Mouse (Mus musculus): ENCODE data around the gene Dnah11.
A peak's percentile ranks its signal among the peaks of the same experiment; 100 is the strongest.

The Dnah11 gene

DNA sequence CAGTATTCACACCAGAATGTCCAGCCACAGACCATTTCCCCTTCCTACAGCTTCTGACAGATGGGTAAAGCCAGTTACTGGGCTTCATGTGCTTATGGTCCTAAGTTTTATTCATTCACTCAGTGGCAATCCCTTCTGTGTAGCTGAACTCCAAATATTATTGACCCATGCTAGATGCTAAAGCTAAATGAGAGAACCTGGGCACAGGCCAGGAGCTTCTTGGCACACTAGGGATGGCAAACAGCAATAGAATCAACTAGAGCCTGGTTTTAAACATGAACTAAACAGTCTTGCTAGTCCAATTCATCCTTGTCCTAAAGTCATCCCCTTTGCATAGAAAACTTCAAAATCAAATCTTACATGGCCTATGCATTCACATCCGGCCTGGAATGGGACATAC is 113.6 kb downstream of the Dnah11 start:
- no peak for DNase-seq (ENCODE audit: low spot score in 2 of 2)

DNA sequence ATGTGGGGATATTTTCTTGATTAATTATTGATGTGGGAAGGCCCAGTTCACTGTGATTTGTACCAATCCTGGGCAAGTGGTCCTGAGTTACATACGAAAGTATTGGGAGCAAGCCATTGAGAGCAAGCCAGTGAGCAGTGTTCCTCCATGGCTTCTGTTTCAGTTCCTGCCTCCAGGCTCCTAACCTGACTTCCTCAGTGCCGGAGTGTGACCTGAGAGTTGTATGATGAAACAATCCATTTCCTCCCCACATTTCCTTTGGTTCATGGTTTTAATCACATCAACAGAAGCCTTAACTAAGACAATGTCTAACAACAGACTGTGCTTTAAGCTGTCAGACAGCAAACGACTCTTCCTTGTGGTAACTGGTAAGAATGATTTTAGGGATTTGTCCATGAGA is 114.0 kb downstream of the Dnah11 start:
- DNase-seq (ENCODE audit: low spot score in 2 of 2): no peak

DNA sequence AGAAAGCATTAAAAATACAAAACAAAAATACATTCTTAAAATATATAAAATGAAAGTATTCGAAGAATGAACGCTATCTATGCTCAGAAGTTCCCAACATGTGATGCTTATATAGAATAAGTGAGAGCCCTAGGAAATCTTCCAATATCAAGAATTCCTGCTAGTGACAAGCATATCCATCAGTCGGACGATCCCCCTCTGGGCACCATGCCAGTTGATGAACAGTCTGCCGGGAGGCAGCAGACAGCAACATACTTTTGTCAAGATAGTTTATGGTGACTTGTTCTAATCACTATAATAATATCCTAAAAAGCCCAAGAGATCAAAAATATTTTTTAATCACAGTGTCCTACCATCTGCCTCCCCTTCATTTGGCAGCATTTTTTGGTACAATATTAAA is 114.7 kb downstream of the Dnah11 start:
- DNase-seq (ENCODE audit: low spot score in 2 of 2): no peak

DNA sequence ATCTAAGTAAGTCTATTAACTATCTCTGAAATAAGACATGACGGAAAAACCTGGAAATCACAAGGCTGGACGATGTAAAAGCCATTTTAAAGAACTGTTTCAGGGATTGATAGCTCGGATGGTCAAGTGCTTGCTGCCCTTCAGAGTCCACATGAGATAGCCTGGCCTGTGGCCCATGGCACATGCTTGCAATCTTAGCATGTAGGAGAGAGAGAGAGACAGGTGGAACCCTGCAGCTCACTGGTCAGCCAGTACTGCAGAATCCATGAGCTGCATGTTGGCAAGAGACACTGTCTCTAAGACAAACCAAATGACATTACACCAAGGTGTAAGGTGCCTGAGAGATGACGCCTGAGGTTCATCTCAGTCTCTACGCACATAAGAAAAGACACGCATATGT is 118.4 kb downstream of the Dnah11 start:
- DNase-seq (ENCODE audit: low spot score in 2 of 2): no peak

DNA sequence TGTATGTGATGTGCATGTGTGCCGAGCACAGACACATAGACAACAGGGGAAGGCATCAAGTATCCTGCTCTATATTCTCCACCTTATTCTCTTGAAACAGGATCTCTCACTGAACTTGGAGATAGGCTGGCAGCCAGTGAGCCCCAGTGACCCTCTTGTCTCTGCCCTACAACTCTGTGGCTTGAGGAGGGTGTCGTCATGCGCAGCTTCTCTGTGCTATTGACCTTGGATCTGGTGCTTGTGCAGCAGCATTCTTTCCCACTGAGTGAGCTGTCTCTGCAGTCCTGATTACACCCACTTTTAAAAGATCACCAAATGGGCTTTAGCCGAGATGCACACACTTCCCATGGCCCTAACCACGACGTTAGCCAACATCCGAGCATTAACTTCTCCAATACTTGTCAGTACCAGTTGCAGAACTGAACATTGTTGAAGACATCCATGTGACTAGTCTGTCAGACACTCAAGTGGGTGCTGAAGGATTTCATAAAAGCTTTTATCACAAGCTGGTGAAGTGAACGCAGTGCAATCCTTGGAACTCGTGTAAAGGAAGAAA is 120.3 kb downstream of the Dnah11 start:
- DNase-seq (ENCODE audit: low spot score in 2 of 2): no peak

DNA sequence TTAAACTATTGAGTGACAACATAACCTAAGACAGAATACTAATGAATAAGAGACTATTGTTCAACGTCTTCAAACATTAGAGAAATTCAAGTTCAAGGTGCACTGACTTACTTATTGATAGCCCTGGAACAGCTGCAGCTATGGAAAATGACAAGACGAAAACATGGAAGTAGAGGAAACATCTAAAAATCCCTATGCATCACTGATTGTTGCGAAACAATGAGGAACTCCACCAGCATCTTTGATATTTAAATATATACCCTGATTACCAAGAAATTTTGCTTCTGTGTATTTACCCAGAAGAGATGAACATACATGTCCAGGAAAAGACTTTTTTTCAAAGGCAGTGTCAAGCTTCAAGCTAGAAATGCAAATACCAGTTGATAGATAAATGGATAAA is 122.0 kb downstream of the Dnah11 start:
- no peak for DNase-seq (ENCODE audit: low spot score in 2 of 2)

DNA sequence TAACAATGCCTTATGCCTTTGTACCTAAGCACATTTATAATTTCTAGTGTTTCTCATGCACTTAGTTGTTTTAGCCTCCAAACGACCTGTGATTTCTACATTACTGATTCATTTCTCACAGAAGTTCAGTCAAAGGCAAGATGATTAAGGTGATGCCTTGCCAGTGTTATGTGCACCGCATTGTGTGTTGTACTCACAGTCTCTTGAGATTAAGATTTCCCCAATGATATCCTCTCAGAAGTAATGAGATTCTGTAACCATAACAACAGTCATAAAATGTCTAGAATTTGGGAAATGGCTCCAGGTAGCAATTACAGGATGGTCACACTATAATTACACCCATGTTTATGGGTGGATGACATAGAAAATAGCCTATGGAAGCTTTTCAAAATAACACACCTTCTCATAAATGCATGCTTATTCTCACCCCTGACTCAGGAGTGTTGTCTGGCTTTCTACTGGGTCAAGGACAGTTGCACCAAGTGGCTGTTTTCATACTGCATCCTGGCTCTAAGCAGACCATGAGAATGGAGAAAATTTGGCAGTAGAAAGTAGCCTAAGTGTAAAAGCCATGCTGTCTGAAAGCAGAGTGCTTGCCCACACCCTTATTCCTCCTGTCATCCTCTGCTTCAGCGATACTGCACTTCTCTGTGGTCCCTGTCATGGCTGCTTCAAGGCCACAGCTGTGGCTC is 126.5 kb downstream of the Dnah11 start:
- DNase-seq (ENCODE audit: low spot score in 2 of 2): no peak

DNA sequence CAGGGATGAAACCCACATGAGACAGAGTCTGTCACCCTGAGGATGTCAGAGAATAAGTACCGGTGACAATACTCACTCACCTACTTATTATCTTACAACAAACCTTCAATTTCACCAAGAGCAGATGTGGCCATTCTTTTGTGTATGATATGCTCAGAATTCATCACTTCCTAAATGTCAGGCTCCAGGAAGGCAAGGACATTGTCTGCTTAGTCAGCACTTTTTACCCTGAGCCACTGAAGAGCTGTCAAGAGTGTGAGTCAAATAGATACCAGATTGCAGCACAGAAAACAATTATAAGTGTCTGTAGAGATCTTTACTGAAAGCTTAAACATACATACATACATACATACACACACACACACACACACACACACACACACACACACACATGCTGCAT is 127.2 kb downstream of the Dnah11 start:
- no peak for DNase-seq (ENCODE audit: low spot score in 2 of 2)

DNA sequence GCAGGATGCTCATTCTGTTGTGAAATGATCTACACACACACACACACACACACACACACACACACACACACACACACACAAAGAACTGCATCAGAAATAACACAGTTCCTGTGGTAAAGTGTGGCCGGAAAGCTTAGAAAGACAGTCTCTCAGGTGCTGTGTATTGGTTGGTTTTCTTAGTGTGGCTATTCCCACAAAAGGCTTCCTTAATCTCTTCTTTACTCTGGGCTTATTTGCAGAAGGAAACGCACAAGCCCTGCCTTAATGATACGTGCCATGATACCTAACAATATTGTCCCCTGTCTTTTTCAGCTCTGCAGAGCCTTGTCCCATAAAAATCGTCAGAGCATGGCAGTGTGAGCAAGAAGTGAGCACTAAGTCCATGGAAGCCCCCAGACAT is 130.1 kb downstream of the Dnah11 start:
- no peak for DNase-seq (ENCODE audit: low spot score in 2 of 2)

DNA sequence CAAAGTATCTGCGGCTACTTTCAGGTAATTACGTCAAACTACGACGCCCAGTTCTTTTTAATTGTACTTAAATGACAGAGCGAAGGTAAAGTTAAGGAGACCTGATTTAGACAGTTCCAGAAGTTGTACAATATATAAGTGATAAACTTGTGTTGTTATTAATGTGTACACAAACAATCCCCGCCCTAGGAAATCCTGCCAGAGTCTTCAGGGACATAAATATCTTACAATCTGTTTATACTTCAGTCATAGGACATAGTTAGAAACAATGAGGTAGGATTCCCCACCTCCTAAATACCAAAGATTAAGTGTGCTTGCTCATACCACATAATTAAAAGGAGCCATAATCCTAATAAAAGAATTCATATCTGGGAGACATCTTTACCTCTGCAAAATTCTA is 136.5 kb downstream of the Dnah11 start:
- DNase-seq (ENCODE audit: low spot score in 2 of 2): no peak

DNA sequence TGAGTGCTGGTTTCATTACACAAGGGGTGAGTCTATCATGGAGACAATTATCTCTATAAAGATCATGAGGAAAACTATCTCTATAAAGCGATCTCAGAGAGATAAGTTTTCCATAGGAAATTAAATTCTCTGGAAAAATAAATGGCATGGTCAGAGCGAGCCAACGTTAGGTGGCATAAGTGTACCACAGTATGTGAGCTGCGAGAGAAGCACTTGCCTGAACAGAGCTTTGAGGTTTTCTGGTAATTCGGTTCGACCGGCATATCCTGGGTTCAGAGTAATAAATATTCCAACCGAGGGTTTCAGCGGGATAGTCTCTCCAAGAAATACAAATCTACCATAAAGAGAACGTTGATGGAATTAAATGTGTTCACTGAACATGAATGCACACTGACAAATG is 142.0 kb downstream of the Dnah11 start:
- DNase-seq (ENCODE audit: low spot score in 2 of 2): no peak

DNA sequence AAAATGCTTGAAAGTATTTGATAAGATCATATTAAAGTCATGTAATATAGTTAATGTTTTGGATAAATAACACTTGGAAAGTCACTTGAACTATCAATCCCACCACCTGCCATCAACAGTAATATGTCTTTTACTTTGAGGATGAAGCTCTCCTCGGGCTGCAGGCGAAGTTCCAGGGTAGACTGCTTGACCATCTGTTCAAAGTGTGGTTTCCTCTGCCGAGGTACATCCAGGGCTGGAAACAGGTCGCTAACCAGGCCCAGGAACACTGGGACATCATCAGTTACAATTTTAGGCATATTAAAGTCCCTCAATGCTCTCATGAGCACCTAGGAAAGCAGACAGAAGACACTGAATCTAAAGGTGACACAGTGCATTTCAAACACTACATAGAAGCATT is 153.5 kb downstream of the Dnah11 start:
- DNase-seq (ENCODE audit: low spot score in 2 of 2): no peak

DNA sequence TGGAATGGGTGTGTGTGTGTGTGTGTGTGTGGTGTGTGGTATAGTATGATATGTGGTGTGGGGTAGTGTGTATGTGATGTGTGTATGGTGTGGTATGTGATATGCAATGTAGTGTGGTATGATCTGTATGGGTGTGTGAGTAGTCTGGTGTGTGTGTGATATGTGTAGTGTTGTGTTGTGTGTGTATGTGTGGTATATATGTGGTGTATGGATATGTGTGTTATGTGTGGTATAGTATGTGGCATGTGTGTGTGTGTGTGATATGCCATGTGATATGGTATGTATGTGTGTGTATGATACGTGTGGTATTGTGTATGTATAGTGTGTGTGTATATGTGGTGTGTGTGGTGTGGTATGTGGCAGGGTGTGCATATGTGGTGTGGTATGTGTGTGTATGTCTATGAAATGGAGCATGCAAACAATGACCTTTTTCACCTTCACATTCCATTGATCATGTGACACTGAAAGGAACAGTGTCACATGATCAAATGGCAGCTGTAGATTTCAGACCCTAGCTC is 155.7 kb downstream of the Dnah11 start:
- no peak for DNase-seq (ENCODE audit: low spot score in 2 of 2)

DNA sequence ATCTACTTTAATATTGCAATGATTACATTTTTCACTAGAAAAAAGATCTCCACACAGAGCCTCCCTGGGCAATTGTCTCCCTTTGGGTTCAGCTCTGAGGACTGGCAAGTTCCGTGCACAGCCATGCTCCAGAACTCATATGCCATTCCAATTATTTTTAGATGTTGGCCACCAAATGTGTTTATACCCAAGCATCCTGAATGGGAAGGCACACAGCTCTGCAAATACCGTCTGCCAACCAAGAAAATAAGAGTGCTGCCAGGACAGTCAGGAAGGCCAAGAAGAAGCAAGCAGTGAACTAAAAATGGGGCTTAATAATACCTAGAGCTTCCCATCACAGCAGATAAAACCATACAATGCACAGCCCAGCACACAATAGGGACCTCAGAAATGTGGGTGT is 156.6 kb downstream of the Dnah11 start:
- no peak for DNase-seq (ENCODE audit: low spot score in 2 of 2)

DNA sequence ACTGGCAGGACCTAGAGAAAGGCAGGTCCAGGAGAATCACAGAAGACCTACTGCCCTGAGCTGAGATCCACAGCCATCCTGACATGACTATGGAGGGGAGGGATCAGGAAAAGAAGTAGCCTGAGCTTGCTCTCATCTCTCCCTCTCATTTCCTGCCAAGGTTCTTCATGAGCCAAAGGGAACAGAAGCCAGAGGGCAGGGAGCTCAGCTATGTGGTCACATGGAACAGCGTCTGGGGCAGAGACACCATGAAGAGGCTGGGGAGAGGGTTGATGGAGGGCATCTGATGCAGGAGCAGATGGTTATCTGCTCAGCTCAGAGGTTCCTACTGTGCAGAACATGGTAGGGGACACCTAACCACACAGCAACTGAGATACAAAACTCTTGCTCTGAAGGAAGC is 163.9 kb downstream of the Dnah11 start:
- no peak for DNase-seq (ENCODE audit: low spot score in 2 of 2)

DNA sequence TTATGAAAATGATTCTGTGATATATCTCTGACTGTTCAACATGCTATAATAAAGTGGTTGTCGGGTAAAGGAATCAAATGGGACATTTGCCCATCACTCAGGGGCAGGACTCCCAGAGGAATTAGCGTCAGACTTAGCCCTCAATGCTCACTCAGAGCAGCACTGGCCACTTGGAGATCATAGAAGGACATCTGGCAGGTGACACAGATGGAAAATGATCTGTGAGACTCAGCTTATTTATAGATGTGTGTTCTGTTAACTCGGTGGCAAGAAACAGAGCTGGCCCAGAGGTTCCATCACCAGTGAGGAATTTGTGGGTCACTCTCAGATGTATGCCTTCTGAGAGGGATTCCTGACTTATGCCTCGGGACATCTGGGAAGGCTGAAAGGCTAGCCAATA is 173.1 kb downstream of the Dnah11 start:
- no peak for DNase-seq (ENCODE audit: low spot score in 2 of 2)

DNA sequence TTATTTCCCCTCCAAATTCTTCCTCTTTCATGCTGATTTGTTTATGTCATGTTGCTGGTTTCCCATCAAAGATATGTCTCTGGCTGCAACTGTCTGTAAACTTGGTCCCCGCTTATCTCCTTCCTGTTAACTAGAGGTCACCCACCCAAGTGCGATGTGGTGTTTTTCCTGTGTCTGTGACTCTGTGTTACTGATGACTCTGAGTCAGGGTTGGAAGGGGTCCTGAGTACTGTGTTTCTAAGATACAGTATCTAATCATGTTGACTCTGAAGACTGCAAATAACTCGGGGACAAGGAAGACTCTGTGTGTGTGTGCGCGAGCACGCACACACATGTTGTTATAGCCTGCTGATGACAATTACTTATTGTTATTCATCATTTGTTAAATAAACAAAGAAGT is 179.9 kb downstream of the Dnah11 start:
- no peak for DNase-seq (ENCODE audit: low spot score in 2 of 2)

DNA sequence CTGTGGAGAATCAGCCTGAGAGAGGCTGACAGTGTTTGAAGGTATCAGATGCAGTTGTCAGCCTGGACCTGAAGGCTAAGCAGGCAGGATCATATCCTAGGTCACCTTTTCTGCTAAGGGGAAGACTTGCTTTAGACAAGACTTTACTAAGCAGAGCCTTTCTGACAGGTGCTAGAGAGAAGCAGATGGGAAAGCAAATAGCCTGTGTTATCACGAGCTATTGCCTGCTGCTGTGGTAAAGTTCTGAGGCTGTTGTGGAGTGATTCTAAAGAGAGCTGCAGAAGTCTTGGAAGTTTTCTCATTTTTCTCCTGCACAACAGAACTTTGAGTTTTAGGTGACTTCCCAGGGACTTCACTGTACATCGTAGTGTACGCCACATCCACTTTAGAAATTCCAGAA is 185.0 kb downstream of the Dnah11 start:
- no peak for DNase-seq (ENCODE audit: low spot score in 2 of 2)

DNA sequence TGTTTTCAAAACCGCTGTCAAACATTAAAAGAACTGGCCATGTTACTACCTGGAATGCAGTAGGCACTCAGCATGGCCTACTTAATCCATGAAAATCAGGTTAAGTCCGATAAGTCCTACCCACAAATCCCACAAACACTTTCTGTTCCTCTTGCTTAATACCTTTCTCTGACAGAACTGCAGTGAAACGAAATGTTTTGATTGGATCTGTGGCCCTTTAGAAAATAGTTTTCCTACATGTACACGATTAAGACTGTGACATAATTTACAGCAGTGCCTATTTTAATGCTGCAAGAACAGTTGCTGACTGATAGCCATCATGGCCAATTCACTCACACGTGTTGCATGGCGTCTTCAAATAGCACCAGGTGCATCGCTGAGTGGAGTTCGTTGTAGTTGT is 186.9 kb downstream of the Dnah11 start:
- DNase-seq (ENCODE audit: low spot score in 2 of 2): no peak

DNA sequence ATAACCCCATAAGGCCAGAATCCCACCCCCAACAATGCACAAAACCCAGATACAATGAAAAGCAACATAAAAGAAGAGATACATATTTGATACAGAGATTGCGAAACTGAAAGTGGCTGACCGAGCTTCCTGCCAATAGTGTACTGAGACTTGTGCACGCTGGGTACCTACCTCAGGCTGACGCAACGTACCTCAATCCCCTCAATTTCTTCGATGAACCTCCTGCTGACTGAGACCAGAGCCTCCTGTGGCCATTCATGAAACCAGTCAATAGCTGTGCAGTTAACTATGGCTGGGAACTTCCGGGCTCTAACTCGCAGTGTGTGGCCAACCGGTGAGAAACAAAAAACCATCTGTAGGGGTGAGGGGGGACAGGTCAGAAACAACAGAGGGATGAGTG is 203.9 kb downstream of the Dnah11 start:
- no peak for DNase-seq (ENCODE audit: low spot score in 2 of 2)

DNA sequence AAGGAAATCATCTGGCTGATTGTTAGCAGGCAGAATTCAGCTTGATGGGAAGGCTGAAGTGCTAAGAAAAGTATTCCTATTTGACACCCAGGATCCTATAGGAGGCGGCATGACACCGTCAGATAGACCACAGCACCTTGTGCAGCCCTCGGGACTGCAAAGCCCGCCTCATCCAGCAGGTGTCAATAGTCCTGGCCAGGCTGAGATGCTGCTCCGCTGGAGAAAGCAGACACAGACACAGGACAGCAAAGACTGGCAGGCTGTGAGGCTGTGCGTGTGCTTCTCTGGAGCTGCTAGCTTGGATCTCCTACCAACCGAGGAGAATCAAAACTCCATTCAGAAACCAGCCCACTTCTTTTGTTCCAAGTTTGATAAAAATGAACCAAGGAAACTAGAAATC is 205.3 kb downstream of the Dnah11 start:
- DNase-seq (ENCODE audit: low spot score in 2 of 2): peak; percentile 66 to 78

DNA sequence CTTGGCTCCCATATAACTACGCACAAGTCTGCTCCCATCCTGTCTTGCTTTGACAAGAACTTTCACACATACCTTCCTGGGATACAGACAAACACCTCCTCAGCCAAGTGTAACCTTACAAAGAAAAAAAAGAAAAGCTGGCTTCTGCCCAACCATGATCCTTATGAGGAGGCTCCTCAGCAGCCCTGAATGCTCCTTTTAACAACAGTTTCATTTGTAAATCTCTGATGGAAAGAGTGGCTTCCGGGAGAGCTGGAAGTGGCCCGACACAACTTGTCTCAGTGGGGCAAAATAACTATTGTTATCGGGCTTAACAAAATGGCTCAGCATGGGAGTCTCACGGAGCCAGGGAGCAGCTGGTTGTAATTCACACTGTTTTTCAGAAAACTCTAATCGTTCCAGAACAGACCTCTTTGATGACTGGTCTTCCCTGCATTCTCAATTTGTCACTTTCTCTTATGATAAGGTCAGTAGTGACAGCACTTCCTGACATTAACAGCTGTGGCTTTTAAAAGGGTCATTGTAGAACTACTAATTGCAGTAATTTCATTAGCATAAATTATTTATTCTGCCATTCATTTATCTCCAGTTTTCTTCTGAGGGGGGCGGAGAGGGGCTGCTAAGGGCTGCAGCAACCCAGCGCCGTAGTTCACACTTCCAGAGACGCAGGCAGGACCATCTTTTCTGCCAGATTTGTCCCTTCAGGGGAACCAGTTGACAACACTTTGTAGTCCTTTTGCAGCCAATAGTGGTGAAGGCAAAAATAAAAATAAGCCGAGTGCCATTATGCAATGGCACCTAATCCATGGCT is 209.6 kb downstream of the Dnah11 start:
- no peak for DNase-seq (ENCODE audit: low spot score in 2 of 2)

DNA sequence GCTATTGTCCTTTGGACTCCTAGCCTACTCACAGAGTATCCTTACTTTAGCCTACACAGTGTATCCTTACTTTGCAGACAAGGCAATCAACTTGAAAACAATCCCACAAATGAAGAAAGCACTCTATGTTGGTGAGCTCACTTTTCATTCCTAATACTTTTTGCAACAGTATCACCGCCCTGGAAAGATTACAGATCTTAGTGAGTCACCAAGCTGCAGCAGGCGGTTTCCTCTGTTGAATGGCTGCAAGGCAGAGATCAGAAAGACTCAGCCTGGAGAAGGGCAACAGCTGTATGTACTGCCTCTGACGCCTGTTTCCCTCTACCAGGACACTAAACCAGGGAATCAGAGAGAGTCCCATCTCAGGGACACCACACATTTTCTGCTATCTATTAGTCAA is 218.5 kb downstream of the Dnah11 start:
- DNase-seq (ENCODE audit: low spot score in 2 of 2): no peak
